Mouse (Mus musculus) right cerebral cortex, postnatal 4 days (tissue): ENCODE measurements at regions not wholly inside any gene's neighbourhood (a gene's known extent, or its start where the extent isn't known, plus 50 kb on each side); places are given as distances from the start of the nearest gene placed in this dataset.

Experiments
- DNase-seq: peaks from one replicate; pipeline ENCODE4 v3.0.0-alpha.2; 2022

- no peak for DNase-seq
Measured at GRCm38 (mm10) chr17:93260366-93261205, 61.8 kb downstream of the Adcyap1 start.

DNA sequence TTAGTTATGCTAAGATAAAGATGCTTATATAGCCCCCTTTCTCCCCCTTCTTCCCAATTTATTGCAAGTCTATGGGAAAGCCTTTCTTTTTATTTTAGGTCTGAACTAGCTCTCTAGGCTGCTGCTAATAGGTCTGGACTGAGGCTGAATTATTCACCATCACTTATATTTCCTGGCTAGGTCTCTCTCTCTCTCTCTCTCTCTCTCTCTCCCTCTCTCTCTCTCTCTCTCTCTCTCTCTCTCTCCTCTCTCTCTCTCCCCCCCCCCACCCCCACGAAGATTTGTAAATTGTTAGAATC is 62.3 kb downstream of the Adcyap1 start:
- no peak for DNase-seq

DNA sequence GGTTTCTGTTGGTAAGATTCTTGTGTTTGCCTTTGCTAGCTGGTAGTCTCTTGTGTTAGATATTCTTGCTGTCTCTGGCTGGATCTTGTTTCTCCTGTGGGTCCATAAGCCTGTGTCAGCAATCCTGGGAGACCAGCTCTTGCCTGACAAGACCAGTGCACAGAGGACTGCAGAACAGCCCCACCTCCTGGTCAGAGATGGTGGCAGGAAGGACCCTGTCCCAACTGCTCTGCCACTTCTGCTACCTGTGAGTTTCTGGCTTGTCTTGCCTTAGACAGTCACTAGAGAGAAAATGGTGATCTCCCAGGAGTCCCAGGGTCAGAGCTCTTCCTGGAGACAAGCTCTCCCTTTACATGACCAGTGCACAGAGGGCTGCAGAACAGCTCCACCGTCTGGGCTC is 107.3 kb downstream of the Adcyap1 start:
- no peak for DNase-seq

- no peak for DNase-seq
Measured at GRCm38 (mm10) chr17:93312139-93312538, 113.3 kb downstream of the Adcyap1 start.

DNA sequence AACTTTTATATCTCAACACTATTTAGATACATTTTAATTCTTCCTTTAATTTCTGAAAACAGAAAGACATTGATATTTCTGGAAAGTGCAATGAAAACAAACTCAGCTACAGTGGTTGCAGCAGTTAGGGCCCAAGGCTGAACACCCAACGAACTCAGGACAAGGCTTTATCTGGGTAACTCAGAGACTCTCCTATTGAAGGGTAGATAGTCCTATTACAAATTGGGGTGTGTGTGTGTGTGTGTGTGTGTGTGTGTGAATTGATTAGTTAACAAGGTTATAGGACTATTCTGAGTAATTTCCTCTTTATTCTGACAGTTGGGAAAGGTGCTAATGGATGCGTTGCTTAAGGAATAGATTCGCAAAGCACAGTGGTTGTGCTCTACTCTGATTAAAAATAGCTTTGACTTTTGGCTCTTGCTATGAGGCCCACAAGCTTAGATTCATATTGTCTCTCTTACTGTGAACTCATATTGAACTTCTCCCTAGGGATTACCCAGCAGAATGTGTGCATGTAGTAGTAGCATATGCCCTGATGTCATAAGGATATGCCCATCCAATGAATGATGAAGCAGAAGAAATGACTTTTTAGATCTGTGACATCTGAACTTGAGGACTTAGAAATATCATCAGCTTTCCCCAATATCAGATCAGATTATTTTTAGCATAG is 114.0 kb downstream of the Adcyap1 start:
- no peak for DNase-seq

DNA sequence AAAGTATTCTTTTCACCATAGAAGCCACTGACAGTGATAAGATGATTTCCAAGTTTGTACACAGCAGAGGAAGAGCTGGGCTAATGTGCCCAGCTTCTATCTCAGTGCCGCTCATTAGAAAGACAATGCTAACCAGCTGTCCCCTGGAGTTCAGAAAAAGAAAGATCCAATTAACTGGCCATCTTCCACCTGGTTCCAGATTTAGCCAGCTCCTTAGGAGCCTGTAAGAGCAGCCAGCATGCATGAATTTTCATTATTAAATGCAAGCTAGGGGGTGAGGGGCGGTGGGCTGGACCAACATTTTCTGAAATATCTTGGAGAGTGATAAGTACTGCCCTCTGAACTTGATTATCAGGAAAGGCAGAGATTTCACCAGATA is 114.5 kb downstream of the Adcyap1 start:
- no peak for DNase-seq

DNA sequence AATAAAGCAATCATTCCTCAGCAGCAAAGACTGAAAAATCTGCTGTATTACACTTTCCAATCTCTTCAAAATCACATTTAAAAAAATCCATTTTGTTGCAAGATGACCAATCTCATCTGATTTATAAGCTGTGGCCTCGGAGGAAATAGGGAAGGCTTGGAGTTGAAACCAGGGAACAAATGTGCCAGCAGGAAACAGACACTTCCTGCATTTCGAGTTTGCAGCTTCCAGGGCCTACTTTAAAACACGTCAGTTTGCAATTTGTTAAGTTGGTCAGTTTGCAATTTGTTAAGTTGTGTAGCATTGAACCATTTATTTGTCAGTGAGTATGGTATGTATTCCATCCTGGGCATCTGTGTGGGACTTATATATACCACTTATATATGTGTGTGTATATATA is 115.3 kb downstream of the Adcyap1 start:
- DNase-seq = no peak

- no peak for DNase-seq
Measured at GRCm38 (mm10) chr17:93321482-93321881, 122.7 kb downstream of the Adcyap1 start.

- no peak for DNase-seq
Measured at GRCm38 (mm10) chr17:93337576-93337975, 138.8 kb downstream of the Adcyap1 start.

DNA sequence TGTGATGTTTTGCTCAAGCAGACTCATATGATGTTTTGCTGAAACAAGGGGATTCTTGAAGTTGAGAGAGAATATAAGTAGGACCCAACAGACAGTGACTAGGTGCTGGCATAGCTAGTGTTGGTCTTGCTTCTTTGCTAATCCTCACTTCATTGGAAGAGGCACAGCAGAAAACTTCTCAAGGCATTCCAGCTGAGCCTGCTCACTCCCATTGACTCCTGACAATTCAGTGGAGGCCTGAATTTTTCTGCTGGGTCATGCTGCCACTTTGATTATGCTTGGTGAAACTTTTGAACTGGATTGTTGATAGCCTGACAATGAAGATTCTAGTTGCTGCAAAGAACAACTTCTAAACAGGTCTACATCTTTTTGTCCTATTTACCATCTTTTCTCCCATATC is 156.4 kb downstream of the Adcyap1 start:
- no peak for DNase-seq

- DNase-seq = no peak
Measured at GRCm38 (mm10) chr17:93362926-93363325, 164.1 kb downstream of the Adcyap1 start.

DNA sequence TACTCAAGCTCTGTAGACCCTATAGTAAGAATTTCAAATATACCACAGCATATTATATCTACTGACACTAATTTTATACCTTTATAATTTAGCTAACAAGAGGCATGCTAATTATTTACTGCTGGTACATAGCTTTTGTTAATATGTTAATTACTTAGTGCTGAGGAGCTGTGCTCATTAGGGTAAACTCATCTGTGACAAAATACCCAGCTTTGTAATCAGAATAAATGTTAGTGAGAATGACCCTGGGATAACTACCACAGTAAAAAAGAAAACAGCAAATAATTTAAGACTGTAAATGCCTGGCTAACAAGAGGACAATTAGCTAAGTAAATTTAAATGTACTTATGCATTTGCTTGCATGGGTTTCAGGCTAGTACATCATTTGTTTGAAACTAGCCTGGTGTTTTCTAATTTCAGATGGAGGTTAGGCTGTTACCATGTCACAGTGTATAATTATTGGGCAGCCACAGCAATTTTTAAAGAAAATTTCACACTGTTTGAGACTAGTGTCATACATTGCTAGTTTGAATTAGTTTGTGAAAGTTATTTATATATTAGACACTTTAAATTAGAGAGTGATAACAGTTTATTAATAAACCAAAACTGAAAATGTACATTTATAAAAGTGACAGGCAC is 178.8 kb downstream of the Adcyap1 start:
- no peak for DNase-seq

DNA sequence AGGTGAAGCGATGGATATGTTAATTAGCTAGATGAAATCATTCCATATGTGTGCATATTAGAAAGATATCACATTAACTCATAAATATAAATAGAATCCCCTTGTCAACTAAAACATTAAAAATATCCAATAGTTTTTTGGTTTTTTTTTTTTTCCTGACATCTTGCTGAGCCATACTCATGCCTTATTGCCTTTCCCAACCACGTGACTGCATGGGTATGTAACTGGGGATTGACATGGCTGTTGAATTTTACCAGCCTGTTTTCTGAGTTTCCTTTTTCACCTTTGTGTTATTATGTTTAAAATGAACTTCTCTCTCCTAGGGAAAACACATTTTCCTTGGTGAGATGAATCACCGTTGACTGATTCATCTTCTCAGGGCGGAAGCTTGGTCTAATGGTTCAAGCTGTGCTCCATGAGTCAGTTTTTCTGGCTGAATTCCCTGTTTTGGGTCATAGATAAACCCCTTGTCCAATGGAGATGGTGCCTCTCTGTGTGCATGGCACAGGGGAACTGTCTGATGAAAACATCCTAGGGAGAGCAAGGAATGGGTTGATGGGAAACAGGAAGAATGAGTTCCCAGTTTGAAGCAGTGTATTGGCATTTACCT is 181.1 kb downstream of the Adcyap1 start:
- no peak for DNase-seq

GRCm38 (mm10) chr17:93390256-93390655 is 191.4 kb downstream of the Adcyap1 start:
- no peak for DNase-seq

GRCm38 (mm10) chr17:93409329-93409728 is 210.5 kb downstream of the Adcyap1 start:
- peak; percentile 17 for DNase-seq
